ENCODE assay signal across 7 mouse cellular contexts in the genomic region with DNA sequence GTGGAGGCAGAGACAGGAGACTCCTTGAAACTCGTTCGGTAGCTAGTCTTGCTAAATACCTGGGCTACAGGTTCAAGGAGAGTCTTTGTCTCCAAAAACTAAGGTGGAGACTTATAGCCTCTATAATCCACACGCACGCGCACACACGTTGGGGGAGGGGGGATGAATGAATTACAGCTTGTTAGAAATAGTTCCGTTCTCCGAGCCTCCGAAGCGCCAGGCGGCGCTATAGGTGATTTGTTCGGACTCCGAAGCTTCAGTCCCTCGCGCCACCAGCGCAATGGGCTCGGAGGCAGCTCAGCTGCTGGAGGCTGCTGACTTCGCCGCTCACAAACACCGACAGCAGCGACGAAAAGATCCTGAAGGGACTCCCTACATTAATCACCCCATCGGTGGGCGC. TPM values are rescaled to one million over a fixed set of nuclear protein-coding genes. Genes with fewer than 3 reads are reported as not detected.
DNase-seq lines count a peak whose midpoint lies in the region; ATAC-seq lines count a peak whose summit lies in the region.

A gene (plus strand): TSS at position 247 of the 400 bp plus-strand sequence.

- WGBS in intestine, embryonic 15.5 days: 1% methylated on average over 25 of the region's 25 CpGs
- WGBS in midbrain, embryonic 10.5 days: under 1% methylated on average over 25 of the region's 25 CpGs

- no peaks in the 10 kb centered on the region for H3K9me3 ChIP-seq in intestine, embryonic 15.5 days
- no peaks in the 10 kb centered on the region for H3K9me3 ChIP-seq in midbrain, embryonic 10.5 days (replicated peaks)

- peaks cover 27% of the 10 kb centered on the region for H3K4me1 ChIP-seq in intestine, embryonic 15.5 days (replicated peaks)
- H3K4me1 ChIP-seq in midbrain, embryonic 10.5 days: peaks cover 58% of the 10 kb centered on the region

- H3K4me2 ChIP-seq in intestine, embryonic 15.5 days (replicated peaks): peak within 1 kb of the TSS; percentile 72

- peak; percentile 35 for ATAC-seq in intestine, embryonic 15.5 days

- intact Hi-C loops in gastrocnemius, postnatal 36 days (cut with DNase I): no loop called here
- intact Hi-C loops in left cerebral cortex, postnatal 25 days (cut with DNase I): loop anchor here (1.0 kb wide), 1 partner anchor 27 kb away; no protein-coding TSS in a partner anchor

- peak within 1 kb of the TSS; percentile 76 for H3K9ac ChIP-seq in intestine, embryonic 15.5 days

- H3K36me3 ChIP-seq in intestine, embryonic 15.5 days: no peaks in the 10 kb centered on the region
- H3K36me3 ChIP-seq in midbrain, embryonic 10.5 days: peaks cover 9% of the 10 kb centered on the region

- peak within 1 kb of the TSS; percentile 54 for H3K4me3 ChIP-seq in intestine, embryonic 15.5 days (replicated peaks)
- H3K4me3 ChIP-seq in midbrain, embryonic 10.5 days: peak within 1 kb of the TSS; percentile 73

- H3K27me3 ChIP-seq in intestine, embryonic 15.5 days (replicated peaks): no peaks in the 10 kb centered on the region
- peaks cover 16% of the 10 kb centered on the region for H3K27me3 ChIP-seq in midbrain, embryonic 10.5 days (ENCODE audit: low read depth, poor library complexity, severe bottlenecking)

- peak; percentile 92 for DNase-seq in adrenal gland, adult 2 months
- DNase-seq in embryo, embryonic 11.5 days (ENCODE audit: low read depth, low spot score): peak; percentile 95
- peak; percentile 88 to 93 for DNase-seq in gastrocnemius, postnatal 36 days
- peak; percentile 97 for DNase-seq in left cerebral cortex, postnatal 25 days (ENCODE audit: low spot score in 2 of 2)
- peak; percentile 94 for DNase-seq in midbrain, embryonic 10.5 days (ENCODE audit: low spot score)
- DNase-seq in right cerebral cortex, postnatal 4 days: peak; percentile 99

- H3K27ac ChIP-seq in intestine, embryonic 15.5 days: peak within 1 kb of the TSS; percentile 66
- peak within 1 kb of the TSS; percentile 92 for H3K27ac ChIP-seq in midbrain, embryonic 10.5 days (replicated peaks)

RNA-seq across cellular contexts. Expression of the gene that starts here (rescaled TPM):
- total RNA-seq in adrenal gland, adult 2 months (2021): 10 to 100 TPM; 45.5 to 50.8 TPM
- polyA plus RNA-seq in adrenal gland, adult 2 months (2012; rRNA removed): 25.1 and 36.4 TPM in 2 replicates
- 10 to 100 TPM; 17.6 to 21.1 TPM for total RNA-seq in gastrocnemius, postnatal 36 days (2021)
- 14.7 and 15.4 TPM in 2 replicates for polyA plus RNA-seq in intestine, embryonic 15.5 days (2015; fragmentation: Nextera tagmentation; extraction: Ambion mirVana)
- 10 to 100 TPM; 47.1 to 50.5 TPM for total RNA-seq in left cerebral cortex, postnatal 25 days (2021)
- polyA plus RNA-seq in midbrain, embryonic 10.5 days (2016; fragmentation: Nextera tagmentation; extraction: Ambion mirVana): 24.8 and 24.9 TPM in 2 replicates

Comparison
In these comparisons a context has a peak if more than half of its experiments do, and no peak if none do; other contexts are left out.
1. Peak in every context shown above with its lines: DNase-seq, ATAC-seq, H3K4me3 ChIP-seq and H3K27ac ChIP-seq.